Mouse (Mus musculus) myocyte (in vitro differentiated cells): ENCODE data around the gene Ttyh2.

Source experiments
- CEBPB ChIP-seq: IDR thresholded peaks from 2 replicates; pipeline ENCODE4 v1.6.1; 2011; ENCODE audit warnings: mild to moderate bottlenecking, moderate library complexity; ENCODE audit not compliant: poor library complexity, insufficient read depth, severe bottlenecking
- E2F4 ChIP-seq: IDR thresholded peaks from one replicate; pipeline ENCODE4 v1.6.1; 2011; ENCODE audit warnings: mild to moderate bottlenecking, control low read depth, moderate library complexity; ENCODE audit not compliant: insufficient read depth
- MAX ChIP-seq: IDR thresholded peaks from one replicate; pipeline ENCODE4 v1.6.1; 2011; ENCODE audit warnings: low read depth, mild to moderate bottlenecking, control low read depth
- MYOG ChIP-seq, 3 experiments: IDR thresholded peaks; one replicate each; pipeline ENCODE4 v1.6.1; 2011; ENCODE audit warnings: control low read depth in 2 of 3, low read depth in 2 of 3, mild to moderate bottlenecking in 2 of 3; ENCODE audit not compliant: insufficient read length in 2 of 3, control insufficient read depth in 1 of 3, insufficient read depth in 1 of 3
- POLR2A ChIP-seq: IDR thresholded peaks from one replicate; pipeline ENCODE4 v1.6.1; 2011; ENCODE audit warnings: low read depth, mild to moderate bottlenecking, control low read depth, moderate library complexity; ENCODE audit not compliant: insufficient read length
- POLR2AphosphoS2 ChIP-seq: IDR thresholded peaks from one replicate; pipeline ENCODE4 v1.6.1; 2011; ENCODE audit warnings: low read depth, control low read depth; ENCODE audit not compliant: insufficient read length
- REST ChIP-seq: IDR thresholded peaks from one replicate; pipeline ENCODE4 v1.6.1; 2011; ENCODE audit warnings: mild to moderate bottlenecking, control low read depth, moderate library complexity; ENCODE audit not compliant: insufficient read depth, insufficient read length
- SRF ChIP-seq: IDR thresholded peaks from one replicate; pipeline ENCODE4 v1.6.1; 2011; ENCODE audit warnings: low read depth; ENCODE audit not compliant: control insufficient read depth, insufficient read length
- TCF12 ChIP-seq: IDR thresholded peaks from one replicate; pipeline ENCODE4 v1.6.1; 2011; ENCODE audit warnings: mild to moderate bottlenecking, control low read depth; ENCODE audit not compliant: poor library complexity, insufficient read depth, severe bottlenecking
- TCF3 ChIP-seq: IDR thresholded peaks from one replicate; pipeline ENCODE4 v1.6.1; 2011; ENCODE audit warnings: low read depth, control low read depth; ENCODE audit not compliant: insufficient read length
- USF1 ChIP-seq: IDR thresholded peaks from one replicate; pipeline ENCODE4 v1.6.1; 2011; ENCODE audit warnings: low read depth, mild to moderate bottlenecking, control low read depth, moderate library complexity

DNA sequence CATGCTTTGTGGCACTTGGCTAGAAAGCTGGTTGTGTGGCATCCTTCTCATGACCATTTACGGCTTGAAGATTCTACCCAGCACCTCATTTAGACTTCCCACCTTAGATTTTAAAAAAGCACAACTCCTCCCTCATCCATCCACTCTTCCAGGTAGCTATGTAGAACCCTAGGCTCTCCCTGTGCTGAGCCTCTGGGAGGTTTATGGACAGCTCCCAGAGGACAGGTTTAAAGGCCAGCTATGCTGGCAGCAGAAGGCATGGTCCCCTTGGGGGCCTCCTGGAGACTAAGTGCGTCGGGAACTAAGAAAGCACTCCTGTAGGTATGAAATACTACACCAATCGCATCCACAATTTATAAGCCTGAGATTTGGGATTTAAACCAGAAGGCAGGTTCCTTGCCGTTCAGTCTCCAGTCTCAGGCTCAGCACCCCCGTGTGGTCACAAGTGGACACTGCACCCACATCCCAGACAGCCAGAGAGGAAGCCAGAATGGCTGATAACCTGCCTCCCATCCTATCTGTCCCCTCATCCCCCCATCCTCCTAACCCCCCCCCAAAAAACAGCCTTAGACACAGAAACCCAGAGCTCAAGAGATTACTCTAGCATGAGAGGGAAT, 12.4 kb upstream of the Ttyh2 start:
- TF ChIP-seq TCF12 (no peak), POLR2A (no peak), MAX (no peak), SRF (no peak), USF1 (no peak), POLR2AphosphoS2 (no peak), REST (no peak), E2F4 (no peak), CEBPB (no peak), TCF3 (no peak), MYOG (IDR thresholded peaks at IDR 0.05; ENCODE audit: control insufficient read depth in 1 of 3, insufficient read depth in 1 of 3, insufficient read length in 2 of 3, low read depth in 2 of 3) (no peak)
